Mouse (Mus musculus) CH12.LX (cell line): Measurements from ENCODE around the gene Tbc1d14.

ENCODE experiments used
- ETS1 ChIP-seq: conservative IDR thresholded peaks from 2 replicates; pipeline ENCODE4 v1.6.1; 2012; ENCODE audit warnings: low read depth, mild to moderate bottlenecking, inconsistent platforms, low read length, improper control_type of control experiment, moderate library complexity
- JUND ChIP-seq: conservative IDR thresholded peaks from 2 replicates; pipeline ENCODE4 v1.6.1; 2011; ENCODE audit warnings: low read depth, low read length, improper control_type of control experiment
- RAD21 ChIP-seq: IDR thresholded peaks from 2 replicates; pipeline ENCODE4 v1.6.1; 2011; ENCODE audit warnings: low read depth, mild to moderate bottlenecking, low read length, improper control_type of control experiment, moderate library complexity
- USF1 ChIP-seq: IDR thresholded peaks from 2 replicates; pipeline ENCODE4 v1.6.1; 2014; ENCODE audit warnings: low read depth, mild to moderate bottlenecking, inconsistent platforms, low read length, improper control_type of control experiment

DNA sequence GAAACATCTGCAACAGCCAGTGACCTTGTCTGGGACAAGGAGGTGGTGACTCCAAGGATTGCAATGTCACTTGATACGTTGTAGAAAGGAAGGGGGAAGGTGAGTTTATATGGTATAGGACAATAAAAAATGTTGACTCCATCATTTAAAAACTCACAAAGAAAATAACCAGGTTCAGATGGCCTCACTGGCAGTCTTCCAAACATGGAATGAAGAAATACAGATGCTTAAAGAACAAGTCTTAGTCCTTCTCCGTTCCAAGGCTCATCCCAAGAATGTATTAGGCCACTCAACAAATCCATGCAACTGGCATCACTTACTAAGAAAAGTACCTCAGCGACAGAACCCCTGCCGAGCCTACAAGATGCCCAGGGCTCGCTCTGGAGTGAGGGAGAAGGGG is 38.6 kb downstream of the Tbc1d14 start:
- no peak for TF ChIP-seq ETS1
- no peak for TF ChIP-seq JUND
- no peak for TF ChIP-seq USF1
- TF ChIP-seq RAD21 = no peak
